Mouse (Mus musculus) right cerebral cortex, postnatal 14 days (tissue): ENCODE measurements around the gene Hist2h3c1.
A peak's percentile ranks its signal among the peaks of the same experiment; 100 is the strongest.
"Not testable (repeated sequence)": the region's sequence is repeated elsewhere in the genome, so short reads cannot be mapped to it uniquely, and the experiment has no call there.

Experiments used
- DNase-seq: peaks from one replicate; pipeline ENCODE4 v3.0.0; 2022

The Hist2h3c1 gene

GRCm38 (mm10) chr3:96246427-96246856 is at the start of gene Hist2h3c1:
Hist2h3c1 (plus strand) TSS chr3:96246685.
- not testable (repeated sequence) for DNase-seq

- DNase-seq = peak; percentile 91
These were observed 49.2 kb upstream of the Hist2h3c1 start for GRCm38 (mm10) chr3:96197129-96197749.

- no peak for DNase-seq
These were observed 48.3 kb upstream of the Hist2h3c1 start for GRCm38 (mm10) chr3:96198181-96198580.

- not testable (repeated sequence) for DNase-seq
These were observed 47.8 kb upstream of the Hist2h3c1 start for GRCm38 (mm10) chr3:96198601-96199251.

GRCm38 (mm10) chr3:96199731-96200130 is 46.8 kb upstream of the Hist2h3c1 start:
- no peak for DNase-seq

- no peak for DNase-seq
These were observed 38.7 kb upstream of the Hist2h3c1 start for GRCm38 (mm10) chr3:96207819-96208218.

- no peak for DNase-seq
These were observed 37.2 kb upstream of the Hist2h3c1 start for GRCm38 (mm10) chr3:96209242-96209641.

- DNase-seq = no peak
These were observed 27.3 kb upstream of the Hist2h3c1 start for GRCm38 (mm10) chr3:96219191-96219641.

GRCm38 (mm10) chr3:96219661-96220130 is 26.8 kb upstream of the Hist2h3c1 start, which contains the start of the genes Bola1 and Hist2h2ab:
Bola1 (minus strand) TSS chr3:96219709.
Hist2h2ab (plus strand) TSS chr3:96219865.
- DNase-seq = peak; percentile 66

GRCm38 (mm10) chr3:96220131-96220764 is 26.2 kb upstream of the Hist2h3c1 start:
- peak; percentile 50 for DNase-seq

GRCm38 (mm10) chr3:96220765-96221639 is 25.5 kb upstream of the Hist2h3c1 start, which contains the start of the genes Hist2h2ac and Hist2h2be:
Hist2h2ac (minus strand) TSS chr3:96220880.
Hist2h2be (plus strand) TSS chr3:96221119.
- DNase-seq = peak; percentile 42

- no peak for DNase-seq
These were observed 24.8 kb upstream of the Hist2h3c1 start for GRCm38 (mm10) chr3:96221640-96222038.

- no peak for DNase-seq
These were observed 23.7 kb upstream of the Hist2h3c1 start for GRCm38 (mm10) chr3:96222774-96223173.

GRCm38 (mm10) chr3:96225421-96225820 is 21.1 kb upstream of the Hist2h3c1 start:
- no peak for DNase-seq

- DNase-seq = no peak
These were observed 19.5 kb upstream of the Hist2h3c1 start for GRCm38 (mm10) chr3:96226695-96227648.

GRCm38 (mm10) chr3:96228828-96229227 is 17.7 kb upstream of the Hist2h3c1 start:
- DNase-seq = no peak

GRCm38 (mm10) chr3:96230404-96230803 is 16.1 kb upstream of the Hist2h3c1 start:
- no peak for DNase-seq

- no peak for DNase-seq
These were observed 15.4 kb upstream of the Hist2h3c1 start for GRCm38 (mm10) chr3:96230910-96231757.

- DNase-seq = no peak
These were observed 14.7 kb upstream of the Hist2h3c1 start for GRCm38 (mm10) chr3:96231758-96232120.

- DNase-seq = no peak
These were observed 11.6 kb upstream of the Hist2h3c1 start for GRCm38 (mm10) chr3:96234914-96235313.
